Mouse (Mus musculus): Measurements from ENCODE around the gene Calu. TPM values are rescaled to one million over a fixed set of nuclear protein-coding genes. Genes with fewer than 3 reads are reported as not detected.
"Not testable (repeated sequence)": the region's sequence is repeated elsewhere in the genome, so short reads cannot be mapped to it uniquely, and the experiment has no call there.

The Calu gene
- 100 to 1,000 TPM; 233 to 264 TPM for total RNA-seq (2021)

DNA sequence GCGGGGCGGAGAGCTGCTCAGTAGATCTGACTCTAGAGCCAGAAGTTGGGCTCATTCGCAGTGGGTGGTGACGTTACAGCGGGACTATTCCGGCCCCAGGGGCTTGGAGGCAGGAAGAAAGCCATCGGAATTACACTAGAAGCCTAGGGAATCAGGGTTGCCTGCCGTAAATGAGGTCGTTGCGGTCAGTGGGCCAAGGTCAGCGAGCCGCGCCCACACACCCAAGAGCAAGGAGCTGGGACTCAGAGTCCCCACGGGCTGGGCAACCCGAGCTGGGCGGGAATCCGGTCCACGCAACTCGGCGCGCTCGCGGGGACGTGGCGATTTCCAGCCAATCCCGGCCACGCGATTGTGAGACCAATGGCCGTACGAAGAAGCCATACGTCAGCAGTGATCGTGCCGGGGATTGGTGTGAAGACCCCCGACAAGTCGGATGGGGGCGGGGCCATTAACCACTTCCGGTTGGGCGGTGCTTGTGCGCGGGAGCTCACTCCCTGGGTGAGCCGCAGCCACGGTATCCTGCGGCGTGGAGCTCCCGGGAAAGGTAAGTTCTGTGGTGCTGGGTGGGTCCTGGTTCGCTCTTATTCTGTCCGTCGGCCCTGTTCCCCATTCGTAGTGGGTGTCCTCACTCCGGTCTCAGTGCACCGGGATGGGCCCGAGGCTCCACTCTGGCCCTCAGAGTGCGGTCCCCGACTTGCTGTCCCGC is at the start of gene Calu:
TSS of gene Calu (plus strand) at position 405 of the 706 bp plus-strand sequence.
- peak; percentile 99 for DNase-seq (ENCODE audit: low spot score)
- intact Hi-C loops (cut with DNase I), result no loop called here

GRCm38 (mm10) chr6:29299112-29299511 is 48.8 kb upstream of the Calu start:
- intact Hi-C loops (cut with DNase I), result no loop called here
- DNase-seq (ENCODE audit: low spot score), result no peak

DNA sequence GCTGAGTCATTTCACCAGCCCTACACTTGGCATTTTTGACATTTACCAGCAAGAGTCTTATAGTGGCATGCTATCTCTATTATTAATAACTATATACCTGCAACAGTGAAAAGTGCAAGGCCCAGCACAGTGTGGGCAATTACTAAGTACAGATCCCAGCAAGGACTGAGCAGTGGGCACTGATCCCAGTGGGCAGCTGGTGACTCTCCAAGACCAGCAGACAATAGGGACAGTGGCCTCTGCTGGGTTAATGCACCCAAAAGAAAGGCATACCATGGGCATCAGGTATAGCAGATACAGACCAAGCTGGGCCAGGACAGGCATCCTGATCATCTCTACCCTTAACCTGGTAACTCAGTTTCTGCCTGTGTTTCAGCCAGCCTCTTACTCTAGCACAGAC is 44.6 kb upstream of the Calu start:
- intact Hi-C loops (cut with DNase I), result no loop called here
- DNase-seq (ENCODE audit: low spot score), result no peak

DNA sequence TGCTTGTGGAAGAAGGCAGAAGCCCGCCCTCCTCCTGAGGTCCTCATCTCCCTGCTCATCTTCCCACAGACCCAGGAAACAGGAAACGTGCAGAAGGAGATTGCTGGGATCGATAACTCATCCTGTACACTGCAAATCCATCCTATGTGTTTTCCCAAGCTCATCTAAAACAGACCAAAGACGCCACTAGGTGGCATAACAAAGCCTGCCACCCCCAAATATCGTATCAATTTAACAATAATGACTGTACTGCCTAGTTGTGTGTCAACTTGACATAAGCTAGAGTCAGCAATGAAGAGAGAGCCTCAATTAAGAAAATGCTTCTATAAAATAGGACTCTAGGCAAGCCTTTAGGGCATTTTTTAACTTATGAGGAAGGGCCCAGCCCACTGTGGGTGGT is 44.1 kb upstream of the Calu start:
- intact Hi-C loops (cut with DNase I), result no loop called here
- DNase-seq (ENCODE audit: low spot score), result no peak

DNA sequence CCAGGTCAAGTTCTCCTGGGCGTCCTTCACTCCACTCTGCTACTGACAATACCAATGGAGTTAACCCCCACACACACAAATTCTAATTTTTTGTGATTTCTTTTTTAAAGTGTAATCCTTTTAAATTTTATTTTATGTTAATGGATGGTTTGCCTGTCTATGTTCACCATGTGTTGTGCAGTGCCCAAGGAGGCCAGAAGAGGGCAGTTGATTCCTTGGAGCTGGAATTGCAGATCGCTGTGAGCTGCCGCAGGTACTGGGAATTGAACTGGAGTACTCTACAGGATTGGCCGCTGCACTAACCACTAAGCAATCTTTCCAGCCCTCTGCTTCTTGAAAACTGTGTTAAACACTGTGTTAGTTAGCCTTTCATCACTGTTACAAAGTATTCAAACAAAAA is 42.4 kb upstream of the Calu start:
- DNase-seq (ENCODE audit: low spot score), result no peak
- intact Hi-C loops (cut with DNase I), result no loop called here

- DNase-seq (ENCODE audit: low spot score), result no peak
- intact Hi-C loops (cut with DNase I), result no loop called here
Measured at GRCm38 (mm10) chr6:29308846-29309605, 38.8 kb upstream of the Calu start.

DNA sequence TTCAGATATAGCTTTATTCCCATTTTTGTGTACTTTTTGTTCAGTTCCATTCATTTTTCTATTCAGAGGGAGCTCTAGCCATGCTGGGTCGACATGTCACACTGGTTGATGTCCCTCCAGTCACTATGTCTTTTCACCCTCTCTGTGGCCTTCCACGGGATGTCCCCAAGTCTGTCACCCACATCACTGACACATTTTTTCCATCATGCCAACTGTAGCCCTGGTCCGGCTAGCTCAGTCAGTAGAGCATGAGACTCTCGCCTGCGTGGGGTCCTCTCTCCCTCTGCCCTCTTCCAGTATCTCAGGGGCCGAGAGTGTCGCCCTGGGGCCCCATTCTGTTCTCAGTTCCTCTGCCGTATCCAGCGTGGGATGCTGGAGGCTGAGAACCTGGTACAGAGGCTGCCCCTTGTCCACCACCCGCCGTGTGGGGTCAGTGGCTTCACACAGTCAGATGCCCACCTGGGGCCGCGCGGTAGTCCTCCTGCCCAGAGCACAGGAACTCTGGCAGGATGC is 34.1 kb upstream of the Calu start:
- no peak for DNase-seq (ENCODE audit: low spot score)
- intact Hi-C loops (cut with DNase I), result no loop called here

DNA sequence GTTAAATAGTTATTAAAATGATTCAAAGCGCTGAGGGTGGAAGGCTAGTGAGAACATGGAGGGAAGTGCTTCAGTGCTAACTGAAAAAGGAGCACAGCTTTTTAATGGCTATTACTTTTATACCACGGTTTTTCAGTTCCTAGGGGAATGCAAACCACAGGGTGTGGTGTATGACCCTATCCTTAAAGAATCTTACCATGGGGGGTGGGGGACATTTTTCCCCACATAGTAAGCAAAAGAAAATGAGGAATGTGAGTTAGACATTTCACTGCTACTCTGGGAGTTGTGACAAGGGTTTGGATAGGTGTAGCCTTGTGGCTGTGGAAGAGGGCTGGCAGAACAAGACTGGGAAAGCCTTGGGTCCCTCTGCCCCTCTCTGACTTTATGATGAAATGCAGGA is 30.6 kb upstream of the Calu start:
- no peak for DNase-seq (ENCODE audit: low spot score)
- intact Hi-C loops (cut with DNase I), result no loop called here

DNA sequence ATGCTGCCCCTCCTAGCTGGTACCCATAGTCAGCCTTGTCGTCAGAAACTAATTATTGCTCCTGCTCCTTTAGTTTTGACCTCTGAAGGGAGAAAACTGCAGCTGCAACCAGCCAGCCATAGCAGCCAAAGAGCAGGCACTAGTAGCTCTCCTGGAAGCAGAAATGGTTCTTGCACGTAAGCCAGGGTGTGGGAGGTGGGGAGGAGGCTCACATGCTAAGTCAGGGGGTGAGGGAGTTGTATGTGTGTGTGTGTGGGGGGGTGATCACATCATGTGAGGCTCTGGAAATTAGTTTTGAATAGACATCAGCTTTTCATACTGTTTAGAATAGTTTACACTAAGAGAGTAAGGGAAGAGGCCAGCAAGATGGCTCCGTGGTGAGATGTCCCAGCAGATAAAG is 29.9 kb upstream of the Calu start:
- DNase-seq (ENCODE audit: low spot score), result no peak
- intact Hi-C loops (cut with DNase I), result no loop called here

GRCm38 (mm10) chr6:29318879-29319278 is 29.0 kb upstream of the Calu start, which contains the start of gene Fam71f1:
Gene Fam71f1 (plus strand): TSS chr6:29319140.
- intact Hi-C loops (cut with DNase I), result no loop called here
- no peak for DNase-seq (ENCODE audit: low spot score)

- intact Hi-C loops (cut with DNase I), result no loop called here
- DNase-seq (ENCODE audit: low spot score), result no peak
Measured at GRCm38 (mm10) chr6:29321586-29321985, 26.3 kb upstream of the Calu start.

GRCm38 (mm10) chr6:29322147-29322546 is 25.7 kb upstream of the Calu start:
- intact Hi-C loops (cut with DNase I), result no loop called here
- DNase-seq (ENCODE audit: low spot score), result no peak

- intact Hi-C loops (cut with DNase I), result no loop called here
- DNase-seq (ENCODE audit: low spot score), result no peak
Measured at GRCm38 (mm10) chr6:29322735-29323134, 25.1 kb upstream of the Calu start.

- intact Hi-C loops (cut with DNase I), result no loop called here
Measured at GRCm38 (mm10) chr6:29326961-29327360, 20.9 kb upstream of the Calu start.

DNA sequence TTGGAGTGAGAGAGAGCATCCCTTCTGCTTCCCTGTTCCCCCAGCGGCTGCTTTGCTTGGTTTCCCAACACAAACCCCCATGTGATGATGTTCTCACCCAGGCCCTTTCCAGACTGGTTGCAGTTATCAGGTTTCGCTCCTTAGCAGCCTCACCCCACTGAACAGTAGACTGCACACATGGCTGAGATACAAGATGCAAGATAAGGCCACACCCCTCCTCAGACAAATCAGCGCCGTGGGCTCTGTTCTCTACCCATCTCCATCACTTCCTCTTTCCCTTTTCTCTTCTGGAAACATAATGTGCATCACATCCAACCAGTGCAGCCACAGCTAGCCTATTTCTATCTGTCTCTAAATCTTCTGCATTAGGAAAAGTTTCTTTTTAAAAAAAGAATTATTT is 18.4 kb upstream of the Calu start:
- intact Hi-C loops (cut with DNase I), result no loop called here
- DNase-seq (ENCODE audit: low spot score), result no peak

More at GRCm38 (mm10) chr6:29326961-29327360, 20.9 kb upstream of the Calu start:
- no peak for DNase-seq (ENCODE audit: low spot score)

- DNase-seq (ENCODE audit: low spot score); intact Hi-C loops (cut with DNase I): not testable (repeated sequence)
Measured at GRCm38 (mm10) chr6:29346512-29346911, 1.4 kb upstream of the Calu start.

- no peak for DNase-seq (ENCODE audit: low spot score)
- intact Hi-C loops (cut with DNase I), result no loop called here
Measured at GRCm38 (mm10) chr6:29347189-29347588, 680 bp upstream of the Calu start.

GRCm38 (mm10) chr6:29348371-29348724 is 479 bp downstream of the Calu start:
- intact Hi-C loops (cut with DNase I), result no loop called here
- no peak for DNase-seq (ENCODE audit: low spot score)

- intact Hi-C loops (cut with DNase I), result no loop called here
- DNase-seq (ENCODE audit: low spot score), result no peak
Measured at GRCm38 (mm10) chr6:29351613-29352012, 3.7 kb downstream of the Calu start.

GRCm38 (mm10) chr6:29352816-29353215 is 4.9 kb downstream of the Calu start:
- DNase-seq (ENCODE audit: low spot score), result no peak
- intact Hi-C loops (cut with DNase I), result no loop called here

DNA sequence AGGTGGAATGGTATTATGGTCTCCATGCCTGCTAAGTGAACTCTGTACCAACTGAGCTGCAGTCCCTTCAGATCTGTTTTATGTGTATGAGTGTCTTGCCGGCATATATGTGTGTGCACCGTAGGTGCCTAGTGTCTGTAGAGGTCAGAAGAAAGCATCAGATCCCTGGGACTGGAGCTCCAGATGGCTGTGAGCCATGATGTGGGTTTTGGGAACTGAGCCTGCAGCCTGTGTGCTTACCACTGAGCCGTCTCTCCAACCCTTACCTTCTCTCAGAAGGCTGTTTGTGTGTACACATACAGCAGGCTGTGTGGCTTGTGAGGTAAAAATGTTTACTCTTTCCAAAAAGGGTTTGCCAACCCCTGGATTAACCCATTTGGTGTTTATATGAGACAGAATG is 11.5 kb downstream of the Calu start:
- no peak for DNase-seq (ENCODE audit: low spot score)
- intact Hi-C loops (cut with DNase I), result no loop called here
